Mouse (Mus musculus) olfactory bulb, adult 2 months (tissue): ENCODE results near the gene Kalrn.

Experiments used
- CTCF ChIP-seq: fragments of 200-500 bp; IDR thresholded peaks from 2 replicates; pipeline ENCODE4 v1.5.1; 2012; ENCODE audit warnings: low read depth, mild to moderate bottlenecking, low read length, moderate library complexity; ENCODE audit not compliant: insufficient read depth
- POLR2A ChIP-seq: fragments of 200-500 bp; IDR thresholded peaks from 2 replicates; pipeline ENCODE4 v1.6.1; 2012; ENCODE audit warnings: mild to moderate bottlenecking, low read depth, low read length, moderate library complexity; ENCODE audit not compliant: insufficient read depth

DNA sequence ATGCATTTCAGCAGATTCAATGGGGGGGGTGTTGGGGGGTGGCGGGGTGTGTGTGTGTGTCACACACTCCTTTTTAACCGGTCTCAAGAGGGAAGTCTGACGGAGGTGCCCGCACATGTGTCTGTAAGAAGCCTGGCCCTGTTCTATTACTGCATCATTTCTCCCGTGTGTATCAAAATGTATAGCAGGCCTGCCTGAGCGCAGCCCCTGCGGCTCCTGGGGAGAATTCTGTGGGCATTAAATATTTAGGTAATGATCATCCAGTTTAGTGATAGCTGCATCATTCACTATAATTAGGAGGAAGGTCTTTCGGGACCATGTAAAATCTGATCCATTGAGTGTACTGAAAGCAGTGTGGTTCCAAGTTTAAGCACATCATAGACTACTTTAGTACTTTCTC is 556.1 kb downstream of the Kalrn start:
- TF ChIP-seq CTCF (no peak), POLR2A (no peak)
